Mouse (Mus musculus): ENCODE data around the gene Casq2. TPM values are rescaled to one million over a fixed set of nuclear protein-coding genes. Genes with fewer than 3 reads are reported as not detected.

Casq2 gene
- total RNA-seq, 2 experiments from 2014 or later = 76.4 to 76.8 TPM

DNA sequence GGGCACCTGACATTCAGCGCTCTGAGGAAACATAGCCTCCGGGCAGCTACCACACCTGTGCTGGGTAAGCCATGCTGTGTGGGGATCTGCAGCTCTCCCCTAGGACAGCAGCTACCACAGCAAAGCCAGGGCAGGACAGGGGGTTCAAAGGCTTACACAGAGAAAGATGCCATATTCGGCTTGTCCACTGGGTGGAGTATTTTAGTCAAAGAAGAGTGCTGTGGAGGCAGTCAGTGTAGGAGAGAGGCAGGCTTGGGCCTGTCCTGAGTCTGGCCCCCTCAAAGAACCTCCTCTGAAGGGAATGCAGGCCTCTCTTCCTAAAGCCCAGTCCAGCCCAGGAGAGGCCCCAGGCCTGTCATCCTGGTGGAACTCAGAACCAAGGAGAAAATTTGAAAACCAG is 4.4 kb upstream of the Casq2 start:
- peak; percentile 42 for DNase-seq

DNA sequence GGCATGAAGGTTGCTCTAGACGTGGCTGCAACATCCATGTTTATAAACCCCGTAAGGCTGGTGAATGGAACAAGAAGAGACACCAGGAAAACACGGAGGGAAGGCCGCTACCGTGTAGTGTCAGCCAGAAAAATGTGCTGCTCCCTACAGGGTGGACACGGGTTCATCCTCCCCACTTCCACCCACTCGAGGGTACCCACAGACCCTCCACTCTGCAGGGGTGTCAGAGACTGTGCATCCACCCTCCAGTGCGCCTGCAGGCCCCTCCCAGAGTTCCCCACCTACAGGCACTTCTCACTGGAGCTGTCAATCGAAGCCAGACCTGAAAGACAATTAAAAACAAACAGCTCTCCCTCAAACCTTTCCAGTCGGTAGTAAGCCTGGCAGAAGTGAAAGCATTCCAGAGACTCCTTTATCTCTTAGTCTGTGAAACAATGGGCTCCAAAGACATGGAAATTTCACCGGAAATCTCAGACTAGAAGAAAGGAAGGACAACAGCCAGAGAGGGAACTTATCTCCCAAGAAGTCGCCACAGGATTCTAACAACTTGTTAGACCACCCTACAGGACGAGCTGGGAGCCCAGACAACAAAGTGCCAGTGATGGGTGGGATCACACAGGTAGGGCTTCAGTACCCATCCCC is 2.5 kb upstream of the Casq2 start:
- no peak for DNase-seq

DNA sequence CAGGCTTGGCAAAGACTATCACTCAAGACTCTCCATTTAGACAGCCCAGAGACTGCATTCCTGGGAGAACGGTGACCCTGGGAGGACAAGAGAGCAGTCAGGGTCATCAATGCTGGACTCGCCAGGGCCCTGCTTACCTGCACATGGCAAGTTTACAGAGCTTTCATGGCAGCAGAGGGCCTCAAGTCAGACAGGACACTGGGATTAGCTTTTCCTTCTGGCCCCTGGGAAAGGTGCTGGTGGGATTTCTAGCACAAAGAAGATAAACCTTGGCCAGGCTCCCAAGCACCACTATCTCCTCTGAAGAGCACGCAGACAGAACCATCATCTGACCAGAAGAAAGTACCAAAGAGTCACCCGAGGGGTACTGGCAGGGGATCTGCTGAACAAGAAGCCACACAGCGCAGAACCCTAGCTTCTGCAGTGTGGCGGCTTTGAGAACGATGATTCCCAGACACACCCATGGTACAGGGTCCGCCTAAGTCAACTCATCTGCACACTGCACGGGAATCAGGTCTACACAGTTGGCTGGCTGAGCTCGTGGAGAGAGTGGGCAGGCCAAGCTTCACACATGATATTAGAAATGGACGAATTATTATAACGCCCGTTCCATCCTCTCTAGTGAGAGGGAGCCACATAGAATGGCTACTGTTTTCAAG is 1.3 kb upstream of the Casq2 start:
- DNase-seq = no peak

DNA sequence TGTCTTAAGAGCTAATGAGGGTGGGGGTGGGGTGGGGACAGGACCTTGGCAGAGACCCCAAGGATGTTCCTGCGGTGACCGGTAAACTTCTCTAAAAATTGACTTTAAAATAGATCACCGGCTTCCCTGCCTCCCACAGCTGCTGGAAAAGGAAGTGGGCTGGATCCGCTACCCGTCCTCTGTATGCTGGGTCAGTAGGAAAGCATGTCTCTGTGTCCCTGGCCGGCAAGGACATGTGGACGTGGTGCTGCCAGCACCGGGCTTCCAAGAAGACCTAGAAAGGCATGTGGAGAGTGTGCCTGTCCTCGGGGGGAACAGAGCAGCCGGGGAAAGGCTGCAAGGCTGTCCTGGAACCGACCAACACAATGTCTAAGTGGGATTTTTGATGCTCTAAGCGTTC is 496 bp upstream of the Casq2 start:
- DNase-seq = peak; percentile 66

DNA sequence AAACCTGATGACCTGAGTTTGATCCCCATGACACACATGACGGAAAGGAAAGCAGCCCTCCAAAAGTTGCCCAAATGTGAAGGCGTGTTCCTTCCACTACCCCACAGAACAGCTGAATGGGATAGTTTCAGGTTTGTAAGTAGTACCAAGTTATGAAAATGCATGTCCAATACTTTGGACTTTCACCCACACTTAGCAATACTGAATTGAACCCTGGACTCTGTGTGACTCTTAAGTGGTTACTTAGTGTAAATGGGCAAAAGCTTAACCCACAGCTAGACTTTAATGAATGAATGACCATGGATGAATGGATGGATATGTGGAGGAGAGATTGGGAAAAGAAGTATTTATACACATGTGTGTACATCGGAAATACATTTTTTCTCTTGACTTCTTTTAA is 8.6 kb downstream of the Casq2 start:
- DNase-seq = no peak

DNA sequence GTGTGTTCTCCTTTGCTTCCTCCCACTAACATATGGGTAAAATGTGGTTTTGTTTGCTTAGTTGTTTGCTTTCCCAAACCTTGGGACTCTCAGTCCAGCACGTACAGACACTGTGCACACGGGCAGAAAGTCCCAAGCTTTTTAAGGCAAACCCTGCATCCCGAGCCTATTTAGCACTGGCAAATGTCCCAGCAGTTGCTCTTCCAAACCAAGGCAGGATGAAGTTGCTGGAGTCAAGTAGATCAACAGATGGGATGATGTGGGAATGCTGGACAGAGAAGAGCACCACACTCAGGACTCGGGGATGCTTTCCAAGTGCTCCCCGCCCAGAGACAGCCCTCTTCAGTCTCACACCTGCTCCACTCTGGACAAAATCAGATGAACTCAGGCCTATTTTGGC is 9.2 kb downstream of the Casq2 start:
- DNase-seq = peak; percentile 70

DNA sequence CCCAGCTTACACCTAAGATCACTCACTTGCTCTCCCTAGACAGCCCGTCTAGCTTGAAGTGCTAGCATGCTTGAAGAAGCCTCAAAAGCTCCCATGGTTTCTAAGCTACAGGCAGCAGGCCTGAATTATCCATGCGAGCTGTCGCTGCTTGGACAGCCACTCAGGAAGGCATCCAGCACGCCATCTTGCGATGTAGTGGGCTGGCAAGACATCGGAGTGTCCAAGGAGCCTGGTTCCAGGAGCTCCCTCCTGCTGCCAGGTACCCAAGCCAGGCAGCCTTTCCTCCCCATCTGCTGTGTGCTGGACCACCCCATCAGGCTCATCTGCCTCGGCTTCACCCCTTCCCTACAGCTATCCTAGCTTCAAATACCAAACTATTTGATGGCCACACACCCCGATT is 10.2 kb downstream of the Casq2 start:
- no peak for DNase-seq

DNA sequence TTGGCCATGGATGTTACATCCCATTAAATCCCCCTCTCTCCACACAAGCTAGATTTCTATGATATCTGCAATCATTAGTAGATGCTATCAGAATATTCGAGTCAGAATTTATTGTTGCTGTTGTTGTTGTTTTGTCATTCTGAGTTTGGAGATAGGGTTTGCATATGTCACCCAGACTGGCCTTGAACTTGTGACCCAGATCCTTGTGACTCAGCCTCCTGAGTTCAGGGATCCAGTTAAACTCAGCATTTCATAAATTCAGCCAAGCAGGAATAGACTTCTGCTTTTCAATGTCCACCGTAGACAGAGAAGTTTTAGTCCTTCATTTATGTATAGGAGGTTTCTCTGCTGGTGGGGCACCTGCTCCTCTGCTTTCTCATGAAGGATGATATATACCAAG is 10.8 kb downstream of the Casq2 start:
- no peak for DNase-seq

DNA sequence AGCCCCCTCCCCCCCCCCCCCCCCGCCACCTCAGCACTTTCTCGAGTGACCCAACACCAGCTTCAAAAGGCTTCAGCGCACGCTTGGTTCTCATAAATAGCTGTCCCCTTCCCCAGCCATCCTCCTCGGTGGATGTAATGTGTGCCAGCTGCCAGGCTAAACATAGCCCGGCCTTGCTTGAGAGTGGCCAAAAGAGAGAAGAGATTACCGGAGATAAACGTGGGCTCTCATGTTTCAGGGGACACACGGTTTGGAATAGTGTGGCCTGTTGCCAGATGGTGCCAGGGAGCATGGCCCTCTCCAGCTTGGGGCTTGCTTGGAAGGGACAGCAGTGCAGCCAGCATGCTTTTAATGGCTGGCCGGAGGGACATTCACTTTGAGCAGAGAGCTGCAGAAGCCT is 13.0 kb downstream of the Casq2 start:
- DNase-seq = peak; percentile 59

DNA sequence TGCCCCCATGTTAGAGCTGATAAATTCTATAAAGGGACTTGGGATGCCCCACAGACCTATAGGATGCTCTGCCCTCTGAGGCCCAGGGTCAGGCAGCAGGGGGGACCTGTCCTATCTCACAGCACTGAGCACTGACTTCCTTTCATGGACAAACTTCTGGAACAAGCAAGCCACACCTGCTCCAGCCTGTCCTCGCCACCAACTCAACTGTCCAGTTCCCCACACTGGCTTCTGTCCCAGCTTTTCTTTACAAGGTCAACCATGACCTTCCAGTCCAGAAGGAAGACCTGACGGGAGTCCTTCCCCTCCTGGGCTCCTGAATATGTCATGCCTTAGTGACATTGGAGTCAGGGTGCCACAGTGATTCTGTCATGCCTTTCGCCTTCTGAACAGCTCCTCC is 13.6 kb downstream of the Casq2 start:
- DNase-seq = no peak

DNA sequence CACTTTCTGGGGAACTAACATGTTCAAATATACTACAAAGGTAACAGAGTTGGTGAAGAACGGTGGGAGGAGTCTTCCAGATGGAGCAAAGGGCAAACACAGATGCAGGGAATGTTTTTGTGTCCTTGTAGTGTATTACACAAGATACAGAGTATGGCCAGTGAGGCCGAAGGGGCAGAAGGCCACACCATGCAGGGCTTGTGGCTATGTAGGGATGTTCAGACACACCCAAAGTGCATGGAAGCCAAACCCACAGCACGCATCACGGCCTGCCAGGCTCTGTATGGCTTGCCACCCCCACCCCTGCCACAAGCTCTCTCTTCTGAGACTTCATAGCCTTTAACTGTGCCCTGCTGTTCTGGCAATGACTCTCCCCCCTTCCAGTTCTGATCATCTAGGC is 15.2 kb downstream of the Casq2 start:
- no peak for DNase-seq

DNA sequence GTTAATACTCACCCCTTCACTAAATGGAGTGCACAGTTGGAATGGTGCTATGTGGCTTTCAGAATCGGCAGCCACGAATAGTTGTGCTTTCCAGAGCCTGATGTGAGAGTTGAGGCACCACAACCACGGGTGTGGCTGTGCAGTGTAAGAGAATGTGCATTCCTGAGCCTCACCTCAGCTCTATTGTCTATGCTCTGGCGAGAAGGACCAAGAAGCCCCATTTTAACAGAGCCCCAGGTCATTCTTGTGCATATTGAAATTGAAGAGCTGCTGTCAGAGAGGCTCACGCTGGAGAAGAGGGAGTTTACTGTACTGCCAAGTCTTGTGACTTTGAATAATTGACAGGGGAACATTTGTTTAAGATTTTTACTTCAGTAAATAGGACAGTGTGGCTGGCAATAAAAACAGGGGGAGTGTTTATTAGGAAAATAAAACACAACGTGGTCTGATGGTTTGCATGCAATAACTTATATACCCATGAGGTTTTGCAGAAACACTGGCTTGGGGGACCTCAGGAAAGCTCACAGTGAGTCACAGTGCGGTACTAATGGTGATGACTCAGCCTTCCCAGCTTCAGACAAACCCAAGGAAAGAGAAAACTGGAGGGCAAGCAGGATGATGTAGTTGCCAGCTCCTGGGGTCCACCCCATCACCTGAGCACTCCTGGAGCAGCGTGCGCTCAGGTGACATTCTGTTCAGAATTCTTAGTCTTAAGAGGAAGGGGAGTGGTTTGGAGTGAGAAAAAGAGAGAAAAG is 17.8 kb downstream of the Casq2 start:
- no peak for DNase-seq

DNA sequence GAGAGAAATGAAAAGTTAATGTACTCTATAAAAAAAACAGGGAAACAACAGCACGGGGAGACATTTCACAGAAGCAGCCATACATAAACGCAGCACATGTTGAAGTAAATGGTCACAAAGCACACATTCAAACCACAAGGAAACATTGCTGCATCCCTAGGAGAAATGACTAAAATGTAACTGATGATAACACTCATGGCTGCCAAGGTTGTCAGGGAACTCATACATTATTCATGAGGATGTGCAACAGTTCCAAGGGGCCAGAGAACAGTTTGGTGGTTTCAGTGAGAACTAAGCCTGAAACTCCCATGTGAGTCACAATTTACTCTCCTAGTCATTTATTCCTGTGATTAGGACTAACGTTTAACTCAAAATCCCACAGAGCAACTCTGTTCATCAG is 22.0 kb downstream of the Casq2 start:
- DNase-seq = no peak

DNA sequence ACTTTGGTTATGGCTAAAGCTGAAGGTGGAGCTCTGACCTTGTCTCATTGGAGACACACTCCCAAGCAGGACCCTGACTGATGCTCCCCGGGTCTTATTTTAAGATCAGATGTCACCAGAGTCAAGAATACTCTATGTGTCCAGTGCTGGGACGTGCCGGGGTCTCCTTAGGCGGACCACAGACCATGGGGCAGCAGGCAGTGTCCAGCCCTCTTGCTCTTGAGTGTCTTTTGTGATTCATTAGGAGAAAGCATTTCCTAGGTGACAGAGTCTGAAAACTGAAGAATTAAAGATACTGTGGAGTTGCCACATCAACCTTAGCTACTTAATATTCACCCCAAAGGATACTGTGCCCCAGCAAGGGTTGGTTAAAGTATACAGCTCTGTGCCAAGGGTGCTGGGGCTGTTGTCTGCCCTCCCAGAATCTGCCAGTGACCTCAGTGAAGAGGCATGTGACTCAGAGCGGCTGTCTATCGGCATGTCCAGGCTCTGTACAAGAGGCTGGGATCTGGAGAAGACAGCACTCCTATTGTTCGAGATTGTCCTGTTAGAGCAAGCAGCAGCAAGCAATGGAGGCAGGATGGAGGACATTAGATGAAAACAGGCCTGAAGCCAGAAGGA is 25.9 kb downstream of the Casq2 start:
- DNase-seq = no peak

DNA sequence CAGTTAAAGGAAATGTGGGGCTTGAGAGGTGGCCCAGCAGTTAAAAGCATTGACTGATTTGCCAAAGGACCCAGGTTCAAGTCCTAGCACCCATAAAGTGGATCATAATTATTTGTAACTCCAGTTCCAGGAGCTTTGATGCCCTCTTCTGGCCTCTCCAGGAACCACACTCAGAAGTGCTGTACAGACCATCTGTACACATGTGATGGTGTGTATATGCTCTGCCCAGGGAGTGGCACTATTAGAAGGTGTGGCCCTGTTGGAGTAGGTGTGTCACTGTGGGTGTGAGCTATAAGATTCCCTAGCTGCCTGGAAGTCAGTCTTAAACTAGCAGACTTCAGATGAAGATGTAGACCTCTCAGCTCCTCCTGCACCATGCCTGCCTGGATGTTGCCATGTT is 34.7 kb downstream of the Casq2 start:
- DNase-seq = no peak

DNA sequence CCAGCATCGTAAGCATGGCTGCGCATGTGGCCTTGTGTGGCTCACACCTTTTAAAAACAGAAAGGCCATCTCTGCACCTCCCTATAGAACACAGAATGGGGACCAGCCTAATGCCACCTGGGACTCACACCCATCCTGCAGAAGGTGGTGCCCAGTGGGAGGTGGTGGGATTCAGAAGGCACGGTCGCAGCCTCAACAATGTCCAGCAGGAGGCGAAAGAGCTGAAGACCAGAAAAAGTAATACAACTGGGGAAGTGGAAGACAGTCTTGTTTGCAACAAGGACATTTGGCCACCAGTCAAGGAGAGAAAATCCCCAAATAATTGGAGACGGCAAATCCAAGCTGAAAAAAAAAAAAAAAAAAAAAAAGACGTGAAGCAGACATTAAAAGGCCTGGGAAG is 35.8 kb downstream of the Casq2 start:
- DNase-seq = no peak

DNA sequence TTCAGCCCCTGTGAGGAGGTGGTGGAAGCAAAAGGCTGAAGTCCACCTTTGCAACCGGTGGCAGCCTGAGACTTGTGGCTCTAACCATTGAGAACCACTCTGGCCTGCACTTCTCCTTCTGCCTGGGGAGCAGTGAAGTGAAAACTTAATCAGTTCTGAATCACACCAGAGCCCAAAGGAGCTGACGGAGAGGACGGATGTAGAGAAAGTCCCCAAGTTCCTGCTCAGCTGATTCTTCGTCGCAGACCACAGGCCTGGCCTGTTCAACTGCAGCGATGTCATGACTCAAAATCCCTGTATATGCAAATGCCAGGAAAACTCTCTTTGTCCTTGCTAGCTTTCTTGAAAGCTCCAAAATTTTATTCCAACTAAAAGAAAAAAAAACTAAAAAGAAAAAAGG is 37.4 kb downstream of the Casq2 start:
- no peak for DNase-seq

DNA sequence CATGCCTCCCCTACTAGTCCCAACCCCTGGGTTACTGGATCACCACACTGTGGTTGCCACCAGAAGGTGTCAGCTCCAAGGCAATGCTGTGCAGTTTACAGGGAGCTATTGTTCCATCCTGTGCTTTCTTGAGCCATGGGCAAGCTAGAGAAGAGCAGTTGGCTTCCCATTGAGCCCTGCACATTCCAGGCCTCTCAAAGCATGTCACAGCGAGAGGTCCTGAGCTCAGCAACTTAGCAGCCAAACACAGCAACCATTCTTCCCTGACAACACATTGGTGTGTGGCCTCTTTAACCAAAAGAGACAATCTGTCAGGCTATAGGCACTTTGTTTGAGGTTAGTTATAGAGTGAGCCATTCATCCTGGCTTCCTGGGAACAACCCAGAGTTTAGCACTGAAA is 39.3 kb downstream of the Casq2 start:
- DNase-seq = no peak

DNA sequence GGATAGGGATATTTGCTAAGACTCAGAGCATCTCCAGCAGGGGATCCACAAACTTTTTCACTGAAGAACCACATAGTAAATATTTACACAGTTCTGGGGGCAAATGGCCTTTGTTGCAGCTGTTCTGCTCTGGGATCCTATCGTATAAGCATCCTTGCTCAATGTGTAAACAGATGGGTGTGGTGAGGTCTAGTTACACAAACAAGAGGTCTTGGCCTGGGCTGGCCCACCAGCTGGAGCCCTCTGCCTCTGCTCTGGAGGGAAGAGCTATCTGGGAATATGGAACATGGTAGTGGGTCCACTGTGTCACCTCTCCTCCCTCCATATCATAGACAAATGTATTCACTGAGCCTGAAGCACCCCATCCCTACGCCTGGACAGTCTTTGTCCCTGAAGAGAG is 40.9 kb downstream of the Casq2 start:
- DNase-seq = no peak

DNA sequence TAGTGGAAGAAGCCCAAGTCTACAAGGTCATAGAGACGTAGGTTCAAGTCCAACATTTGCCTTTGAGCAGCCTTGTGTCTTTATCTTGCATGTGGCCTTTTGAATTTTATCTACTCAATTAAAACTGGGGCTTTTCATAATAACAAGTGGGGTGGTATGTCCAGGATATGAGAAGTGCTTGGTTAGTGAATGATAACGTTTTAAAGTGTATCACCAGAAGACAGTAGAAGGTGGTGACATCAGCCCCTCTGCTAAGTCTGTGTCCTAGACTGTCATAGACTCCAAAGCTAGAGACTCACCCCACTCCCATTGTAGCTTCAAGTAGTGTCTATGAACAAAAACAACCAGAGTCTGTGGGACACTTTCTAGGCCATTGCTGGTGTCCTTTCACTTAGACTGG is 42.0 kb downstream of the Casq2 start:
- DNase-seq = no peak

DNA sequence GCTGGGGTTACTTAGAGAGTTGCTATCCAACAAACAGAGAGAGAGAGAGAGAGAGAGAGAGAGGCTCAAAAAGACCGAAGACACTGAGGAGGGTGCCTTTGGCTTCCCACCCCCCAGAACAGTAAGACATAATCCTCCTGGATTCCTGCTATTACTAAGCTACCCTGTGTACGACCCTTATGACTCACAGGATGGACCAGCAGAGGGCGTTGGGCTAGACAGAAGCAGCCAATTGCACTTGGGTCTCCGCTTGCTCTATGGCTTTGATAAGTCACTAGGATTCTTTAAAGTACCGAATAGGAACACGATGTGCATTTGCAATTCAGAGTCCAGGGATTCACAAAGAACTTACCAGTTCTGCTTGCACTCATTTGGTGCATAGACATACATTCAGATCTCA is 44.3 kb downstream of the Casq2 start:
- DNase-seq = no peak

DNA sequence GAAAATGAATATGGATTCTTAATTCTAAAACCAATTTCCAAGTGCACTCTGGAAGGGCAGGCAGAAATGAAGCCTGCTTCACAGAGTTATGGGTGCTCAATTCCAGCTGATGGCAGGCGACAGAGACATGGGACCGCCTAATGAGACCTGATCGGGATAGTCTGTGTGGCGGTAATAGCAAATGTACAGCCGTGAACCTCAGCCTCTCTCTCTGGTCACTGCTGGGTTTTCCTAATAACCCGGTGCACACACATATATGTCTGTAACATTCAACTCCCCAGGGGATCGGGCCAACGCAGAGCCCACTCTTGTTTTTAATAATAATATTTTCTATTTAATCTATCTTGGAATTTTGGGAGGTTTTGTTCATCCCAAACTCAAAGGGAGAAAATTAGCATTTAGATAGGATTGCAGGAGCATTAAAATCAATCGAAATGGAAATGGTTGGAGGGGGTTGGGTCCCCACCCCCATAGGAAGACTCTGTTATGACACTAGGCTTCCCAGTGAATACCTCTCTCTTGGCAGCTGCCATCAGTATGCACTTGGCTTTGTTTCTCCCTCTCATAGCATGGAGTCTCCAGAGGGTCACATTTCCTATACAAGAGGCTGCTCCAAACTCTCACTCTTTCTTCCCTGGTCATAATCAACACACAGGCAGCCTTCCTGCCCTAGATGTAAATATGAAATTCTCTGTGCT is 45.6 kb downstream of the Casq2 start:
- no peak for DNase-seq

Data from gastrocnemius, postnatal 25 days (tissue).